Mouse (Mus musculus): ENCODE results near the gene Elmo3.
A peak's percentile ranks its signal among the peaks of the same experiment; 100 is the strongest.

Elmo3 gene

DNA sequence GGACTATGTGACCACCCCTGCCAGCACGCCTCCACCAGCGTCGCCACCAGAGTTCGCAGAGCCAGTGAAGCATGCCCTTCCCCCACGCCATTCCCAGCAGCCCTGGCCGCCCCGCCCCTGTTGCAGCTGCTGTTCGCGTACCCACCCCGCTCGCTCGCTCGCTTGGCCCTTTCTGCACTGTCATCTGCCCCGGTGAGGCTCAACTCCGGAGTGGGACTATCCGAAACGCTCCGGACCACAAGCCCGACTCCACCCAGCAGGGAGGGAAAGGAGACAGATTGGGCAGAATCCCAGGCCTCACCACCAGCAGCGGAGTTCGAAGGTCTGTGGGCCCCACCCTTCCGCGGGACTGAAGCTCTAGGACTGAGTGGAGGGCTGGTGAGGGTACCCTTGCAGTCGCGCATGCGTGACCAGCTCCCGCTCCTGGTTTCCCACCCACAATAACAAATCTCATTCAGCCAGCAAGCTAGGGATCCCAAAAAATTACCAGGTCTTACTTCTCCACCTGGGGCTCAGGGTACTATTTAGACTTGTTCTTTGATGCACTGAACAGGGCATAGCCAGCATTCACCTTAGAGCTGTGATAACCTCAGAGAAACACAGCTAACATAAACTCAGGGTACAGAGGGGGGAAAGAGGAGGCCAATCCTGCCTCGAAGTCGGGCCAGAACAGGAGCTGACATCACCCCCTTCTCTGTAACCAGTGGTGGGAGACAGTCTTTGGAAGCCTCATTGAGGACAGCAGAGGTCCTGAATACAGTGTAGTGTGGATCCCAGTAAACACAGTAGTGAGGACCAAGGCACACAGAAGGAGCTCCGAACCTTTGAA is 28.9 kb upstream of the Elmo3 start:
- peak in 1 of 2 experiments; percentile 61 for DNase-seq

DNA sequence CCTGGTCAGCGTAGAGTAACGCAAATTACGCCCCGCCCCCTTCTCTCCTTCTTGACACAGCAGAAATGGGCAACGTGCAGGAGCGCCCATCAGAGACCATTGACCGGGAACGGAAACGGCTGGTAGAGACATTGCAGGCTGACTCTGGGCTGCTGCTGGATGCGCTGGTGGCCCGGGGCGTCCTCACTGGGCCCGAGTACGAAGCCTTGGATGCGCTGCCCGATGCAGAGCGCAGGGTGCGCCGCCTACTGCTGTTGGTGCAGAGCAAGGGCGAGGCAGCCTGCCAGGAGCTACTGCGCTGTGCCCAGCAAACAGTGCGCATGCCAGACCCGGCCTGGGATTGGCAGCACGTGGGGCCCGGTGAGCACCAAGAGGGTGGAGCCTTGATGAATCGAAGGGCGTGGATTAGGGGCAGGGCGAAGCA is 26.5 kb upstream of the Elmo3 start:
- DNase-seq = peak; percentile 94 to 96

DNA sequence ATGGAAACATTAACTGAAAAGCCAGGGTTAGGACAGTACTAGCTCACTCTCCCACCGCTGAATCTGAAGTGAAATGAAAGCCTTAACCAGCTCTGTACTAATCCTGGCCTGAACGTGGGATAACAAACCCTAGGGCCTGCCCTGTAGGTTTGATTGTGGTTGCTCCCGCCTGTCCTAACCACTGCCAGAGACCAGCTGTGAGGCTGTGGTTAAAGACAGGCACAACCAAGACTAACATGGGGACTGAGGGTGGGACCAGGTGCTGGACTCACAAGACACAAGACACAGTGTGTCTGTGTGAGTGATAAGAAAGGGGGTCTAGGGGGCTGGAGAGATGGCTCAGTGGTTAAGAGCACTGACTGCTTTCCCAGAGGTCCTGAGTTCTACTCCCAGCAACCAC is 24.8 kb upstream of the Elmo3 start:
- no peak for DNase-seq

DNA sequence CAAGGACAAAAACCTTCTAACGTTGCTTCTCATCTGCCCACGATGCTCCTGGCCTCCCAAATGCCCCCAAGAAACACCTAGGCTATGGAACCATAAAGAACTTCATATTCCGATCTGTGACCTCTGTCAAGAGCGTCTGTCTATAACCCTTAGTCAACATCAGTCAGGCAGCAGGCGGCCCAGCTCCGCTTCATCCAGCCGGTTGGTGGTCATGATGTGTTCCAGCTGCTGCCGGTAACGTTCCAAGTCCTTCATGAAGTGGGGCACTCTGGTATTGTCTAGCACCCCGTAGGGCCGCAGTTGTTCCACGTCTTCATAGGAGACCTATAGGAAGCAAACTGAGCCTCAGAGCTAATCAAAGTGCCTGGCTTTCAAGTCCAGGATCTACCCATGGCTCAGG is 23.6 kb upstream of the Elmo3 start:
- peak in 1 of 2 experiments; percentile 14 for DNase-seq

DNA sequence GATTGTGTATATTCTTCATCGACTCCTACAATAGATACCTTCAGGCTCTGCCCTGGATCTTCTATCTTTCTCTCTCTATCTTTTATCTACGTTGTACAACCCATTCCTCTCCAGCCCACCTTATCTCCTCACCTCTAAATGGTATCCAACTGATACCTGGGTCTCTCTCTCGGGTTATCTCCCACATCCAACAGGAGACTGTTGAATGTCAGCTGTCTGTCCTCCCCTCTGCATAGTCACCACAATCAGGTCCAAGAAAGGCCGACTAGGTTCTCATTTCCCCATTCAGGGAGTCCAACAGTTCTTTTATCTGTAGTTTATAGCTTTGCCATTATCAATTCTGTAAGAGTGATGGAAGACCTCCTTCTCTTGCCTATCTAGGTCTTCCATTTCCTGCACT is 23.2 kb upstream of the Elmo3 start:
- DNase-seq = no peak

DNA sequence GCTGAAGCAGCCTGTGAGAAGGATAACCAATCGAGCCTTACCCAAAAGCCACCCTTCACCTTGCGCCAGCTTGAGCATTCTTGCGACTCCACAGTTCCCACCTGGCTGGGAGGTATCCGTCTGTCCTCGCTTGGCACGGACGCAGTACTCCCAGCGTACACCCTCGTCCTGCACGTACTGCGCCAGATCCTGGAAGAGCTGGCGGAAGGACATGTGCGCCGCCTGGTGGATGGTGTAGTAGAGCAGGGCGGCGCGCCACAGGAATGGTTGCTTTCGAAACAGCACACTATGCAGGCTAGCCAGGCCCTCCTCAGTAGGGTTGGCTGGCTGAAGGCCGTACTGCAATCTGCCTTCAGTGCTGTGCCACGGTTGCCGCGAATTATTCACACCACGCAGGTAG is 22.3 kb upstream of the Elmo3 start:
- peak; percentile 67 to 83 for DNase-seq

DNA sequence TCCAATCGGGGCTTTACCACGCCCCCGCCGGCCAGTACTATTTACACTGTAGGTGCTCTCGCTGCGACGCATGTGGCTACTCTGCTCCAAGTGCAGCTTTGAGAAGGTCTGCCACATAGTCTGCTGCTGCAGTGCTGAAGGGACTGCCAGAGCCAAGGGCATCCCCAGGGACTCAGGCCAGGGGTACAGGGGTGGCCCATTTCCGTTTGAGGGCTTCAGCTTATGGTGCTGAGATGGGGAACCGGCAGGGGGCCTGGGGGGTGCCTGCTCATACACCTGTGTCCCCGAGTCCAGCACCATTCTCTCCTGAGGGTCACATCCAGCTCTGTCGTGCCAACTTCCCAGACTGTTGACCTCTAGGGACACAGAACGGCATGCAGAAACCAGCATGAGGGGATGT is 19.9 kb upstream of the Elmo3 start:
- peak in 1 of 2 experiments; percentile 30 for DNase-seq

DNA sequence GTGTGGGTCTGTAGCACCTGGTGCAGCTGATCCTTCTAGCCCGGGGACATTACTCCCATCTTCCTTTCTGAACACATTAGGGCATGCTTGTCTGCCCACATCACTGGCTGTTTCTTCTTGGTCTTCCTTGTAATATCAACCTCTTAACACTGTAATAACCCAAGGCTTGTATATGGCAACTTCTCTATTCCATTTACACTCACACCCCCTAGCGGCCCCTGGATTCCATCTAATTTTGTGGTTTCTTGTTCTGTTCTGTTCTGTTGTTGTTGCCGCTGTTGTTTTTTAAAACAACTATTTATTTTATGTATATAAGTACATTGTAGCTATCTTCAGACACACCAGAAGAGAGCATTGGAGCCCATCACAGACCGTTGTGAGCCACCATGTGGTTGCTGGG is 18.5 kb upstream of the Elmo3 start:
- no peak for DNase-seq

DNA sequence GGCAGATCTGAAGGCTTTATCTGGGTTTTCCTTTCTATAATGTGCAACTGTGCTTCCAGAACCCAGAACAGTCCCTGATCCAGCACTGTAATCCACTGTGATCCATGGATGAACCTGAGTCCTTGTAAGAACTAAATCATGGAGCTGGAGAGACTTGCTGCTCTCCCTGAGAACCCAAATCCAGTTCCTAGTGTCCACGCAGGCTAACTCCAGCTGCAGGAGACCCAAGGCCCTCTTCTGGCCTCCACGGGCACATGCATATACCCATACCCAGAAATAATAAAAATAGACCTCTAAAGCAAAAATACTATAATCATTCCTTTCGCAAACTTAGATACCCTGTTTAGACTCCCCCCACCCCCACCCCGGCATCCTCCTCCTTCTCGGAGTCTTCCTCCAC is 17.2 kb upstream of the Elmo3 start:
- DNase-seq = peak in 1 of 2 experiments; percentile 13

DNA sequence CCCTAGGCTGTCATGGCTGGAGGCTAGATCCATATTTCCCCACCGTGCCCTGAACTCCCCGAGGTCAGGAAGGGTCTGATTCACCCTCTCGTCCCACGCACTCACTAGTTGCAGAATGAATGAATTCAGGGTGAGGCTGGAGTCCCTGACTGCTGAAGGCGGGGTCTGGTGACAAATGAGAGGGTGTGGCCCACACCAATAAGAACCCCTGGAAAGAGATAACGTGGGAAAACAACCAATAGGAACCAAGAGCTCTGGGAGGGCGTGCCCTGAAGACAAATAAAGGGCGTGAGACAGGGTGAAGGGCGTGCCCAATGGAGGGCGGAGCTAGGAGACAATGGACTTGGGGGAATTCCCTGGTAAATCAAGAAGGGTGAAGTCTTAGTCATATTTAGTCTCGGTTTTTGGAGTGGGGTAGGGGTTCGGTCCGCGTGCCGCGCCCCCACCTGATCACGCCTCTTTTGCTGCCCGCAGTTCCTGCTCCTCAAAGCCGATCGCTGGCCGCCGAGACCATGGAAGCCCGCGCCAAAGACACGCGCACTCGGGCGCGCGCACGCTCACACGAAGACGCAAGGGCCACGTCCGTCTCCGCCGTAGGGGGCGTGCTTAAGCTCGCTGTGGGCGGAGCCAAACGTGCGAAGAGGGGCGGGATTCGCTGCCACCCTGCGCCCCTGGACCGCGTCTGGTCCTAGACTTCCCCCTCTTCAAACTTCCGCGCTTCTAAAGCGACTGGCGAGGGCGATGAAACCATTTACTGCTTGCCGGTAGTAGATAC is 16.3 kb upstream of the Elmo3 start:
- DNase-seq = peak; percentile 98 to 99

DNA sequence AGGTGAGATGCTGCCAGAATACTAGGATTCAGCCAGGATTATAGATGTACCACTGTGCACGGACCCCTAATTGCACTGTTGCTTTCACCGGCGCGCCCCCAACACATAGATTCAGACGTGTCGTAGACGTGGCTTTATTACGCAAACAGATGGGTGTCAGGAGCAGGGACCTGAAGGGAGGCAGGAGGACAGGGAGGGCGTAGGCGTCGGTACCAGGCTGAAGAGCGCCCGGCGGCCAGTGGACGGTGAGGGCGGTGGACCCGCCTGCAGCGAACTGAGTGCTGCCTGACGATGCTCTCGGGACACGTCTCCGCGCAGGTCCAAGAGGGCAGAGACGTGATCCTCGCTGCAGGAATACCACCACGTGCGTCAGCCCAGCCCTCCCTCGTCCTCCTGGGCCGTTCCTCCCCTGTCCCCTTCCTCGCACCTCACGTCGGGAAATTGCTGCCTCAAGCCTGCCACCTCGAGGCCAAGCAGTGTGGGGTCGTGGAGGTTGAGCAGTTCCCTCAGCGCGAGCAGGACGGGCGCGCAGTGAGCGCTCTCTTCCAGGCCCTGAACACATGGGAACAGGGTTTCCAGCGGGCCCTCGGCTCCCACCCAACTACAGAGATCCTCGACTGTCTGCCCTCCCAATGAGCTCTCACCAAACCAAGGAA is 15.5 kb upstream of the Elmo3 start, which contains the start of gene 4931428F04Rik:
4931428F04Rik (minus strand) TSS at position 60 of the 656 bp plus-strand sequence.
- DNase-seq = peak; percentile 73 to 77

DNA sequence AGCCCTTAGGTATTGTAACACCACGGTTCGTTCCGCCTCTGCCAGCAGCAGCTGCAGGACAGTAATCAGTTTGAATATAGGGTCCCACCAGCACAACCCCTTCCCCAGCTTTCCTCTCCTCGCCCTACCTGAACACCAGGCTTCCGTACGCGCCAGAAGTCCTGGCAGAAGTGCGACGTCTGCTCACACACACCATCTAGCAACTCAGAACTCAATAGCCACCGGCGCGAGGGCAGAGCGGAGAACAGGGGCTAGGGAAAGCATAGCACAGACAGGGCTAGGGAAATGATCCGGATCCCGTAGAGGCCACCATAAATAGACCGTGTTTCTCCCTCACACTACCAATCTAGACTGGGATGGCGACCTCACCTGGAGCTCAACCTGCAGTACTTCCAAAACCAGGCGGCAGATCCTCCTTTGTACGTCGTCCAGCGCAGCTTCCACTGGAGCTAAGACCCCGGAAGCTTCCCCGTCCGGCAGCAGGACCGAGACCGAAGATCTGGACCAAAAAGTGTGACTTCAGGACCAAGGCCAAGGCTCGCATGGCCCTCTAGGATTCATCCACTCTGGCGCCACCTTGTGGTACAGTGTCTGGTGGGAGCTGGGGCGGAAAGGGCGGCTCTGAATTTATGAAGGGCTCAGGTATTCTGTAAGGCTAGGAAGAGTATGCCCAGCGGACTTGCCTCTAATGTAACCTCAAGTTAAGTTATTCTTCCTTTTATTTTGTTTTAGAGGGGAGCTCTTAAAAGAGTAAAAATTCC is 14.7 kb upstream of the Elmo3 start:
- peak; percentile 88 to 97 for DNase-seq

DNA sequence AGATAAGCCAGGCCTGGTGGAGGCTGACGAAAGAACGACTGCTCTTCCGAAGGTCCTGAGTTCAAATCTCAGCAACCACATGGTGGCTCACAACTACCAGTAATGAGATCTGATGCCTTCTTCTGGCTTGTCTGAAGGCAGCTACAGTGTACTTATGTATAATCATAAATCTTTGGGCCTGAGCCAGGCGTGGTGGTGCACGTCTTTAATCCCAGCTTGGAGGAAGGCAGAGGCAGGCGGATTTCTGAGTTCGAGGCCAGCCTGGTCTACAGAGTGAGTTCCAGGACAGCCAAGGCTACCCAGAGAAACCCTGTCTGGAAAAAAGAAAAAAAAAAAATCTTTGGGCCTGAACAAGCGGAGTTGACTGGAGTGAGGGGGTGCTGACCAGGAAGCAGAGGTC is 14.0 kb upstream of the Elmo3 start:
- DNase-seq = peak in 1 of 2 experiments; percentile 39

DNA sequence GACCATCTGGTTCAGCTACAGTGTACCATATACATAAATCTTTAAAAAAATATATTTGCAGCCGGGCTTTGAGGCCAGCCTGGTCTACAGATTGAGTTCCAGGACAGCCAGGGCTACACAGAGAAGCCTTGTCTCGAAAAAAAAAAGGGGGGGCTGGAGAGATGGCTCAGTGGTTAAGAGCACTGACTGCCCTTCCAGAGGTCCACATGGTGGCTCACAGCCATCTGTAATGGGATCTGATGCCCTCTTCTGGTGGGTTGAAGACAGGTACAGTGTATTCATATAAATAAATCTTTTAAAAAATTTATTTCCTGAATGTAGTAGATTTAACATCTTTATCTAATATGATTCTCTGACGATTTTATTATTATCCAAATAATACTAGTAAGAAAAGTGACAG is 13.6 kb upstream of the Elmo3 start:
- peak in 1 of 2 experiments; percentile 43 for DNase-seq

DNA sequence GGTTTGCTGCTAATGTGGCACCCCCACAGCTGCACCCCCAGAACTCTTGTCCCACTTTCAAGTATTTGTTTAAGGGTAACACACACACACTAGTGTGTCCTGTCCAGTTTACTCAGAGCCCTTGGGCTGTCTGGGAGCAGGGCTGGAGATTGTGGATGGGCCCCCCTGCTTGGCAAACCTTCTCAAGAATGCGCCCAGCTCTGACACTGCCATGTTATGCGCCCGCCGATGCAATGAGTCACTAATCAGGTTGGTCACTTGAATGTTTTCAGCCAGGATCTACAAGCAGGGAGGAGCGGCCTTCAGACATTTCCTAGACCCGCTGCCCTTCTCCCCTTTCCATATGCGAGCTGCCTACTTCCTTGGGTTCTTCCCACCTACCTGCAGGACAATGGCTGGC is 12.9 kb upstream of the Elmo3 start:
- DNase-seq = peak in 1 of 2 experiments; percentile 47

DNA sequence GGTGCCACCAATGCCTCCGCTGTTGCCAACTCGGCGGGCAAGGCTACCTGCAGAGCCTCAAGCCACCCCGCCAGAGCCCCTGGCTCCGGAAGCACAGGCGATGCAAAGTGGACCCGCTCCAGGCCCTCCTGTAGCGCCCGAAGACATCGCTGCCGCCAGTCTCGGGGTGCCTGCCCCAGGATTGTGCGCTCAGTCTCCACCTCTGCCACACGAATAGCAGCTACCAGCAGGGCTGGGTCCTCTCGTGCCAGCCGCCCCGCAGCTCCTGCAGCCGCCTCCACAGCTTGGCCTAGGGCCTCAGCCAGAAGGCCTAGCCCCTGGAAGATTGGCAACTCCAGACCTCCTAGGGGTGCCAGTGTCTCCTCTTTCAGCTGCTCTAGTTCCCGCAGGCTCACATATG is 12.0 kb upstream of the Elmo3 start:
- peak; percentile 86 to 87 for DNase-seq

DNA sequence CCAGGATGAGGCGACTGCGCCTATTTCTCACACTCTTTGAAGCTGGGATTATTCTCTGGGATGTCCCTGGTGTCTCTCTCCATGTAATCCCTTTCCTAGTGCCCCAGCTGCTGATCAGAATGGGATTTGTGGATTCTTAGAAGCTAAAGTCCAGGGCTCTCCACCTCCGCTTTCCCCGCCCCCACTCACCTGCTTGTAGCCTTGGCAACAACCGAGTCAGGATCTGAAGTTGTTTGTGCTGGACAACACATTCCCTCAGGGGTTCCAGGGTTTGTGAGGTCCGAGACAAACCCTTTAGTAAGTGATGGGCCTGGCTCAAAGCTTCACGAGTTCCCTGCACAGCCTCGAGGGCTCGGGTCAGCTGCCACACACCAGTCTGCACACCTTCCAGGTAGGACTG is 10.6 kb upstream of the Elmo3 start:
- no peak for DNase-seq

DNA sequence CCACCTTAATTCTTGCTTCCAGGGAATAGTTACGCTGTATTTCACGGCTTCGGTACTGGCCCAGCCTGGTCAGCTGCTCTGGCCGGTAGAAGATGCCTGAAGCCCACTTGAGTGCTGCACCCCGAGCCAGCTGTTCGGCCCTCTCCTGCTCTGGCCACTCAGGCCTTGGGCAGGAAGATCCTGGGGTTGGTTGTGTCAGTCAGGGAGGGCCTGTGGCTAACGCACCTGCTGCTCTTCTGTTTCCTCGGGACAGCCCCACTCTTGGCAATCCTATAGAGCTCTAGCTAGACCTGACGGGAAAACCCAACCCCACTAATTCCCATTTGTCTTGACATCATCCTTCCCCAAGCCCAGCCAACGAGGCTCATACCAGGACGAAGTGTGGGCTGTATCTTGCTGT is 10.1 kb upstream of the Elmo3 start:
- no peak for DNase-seq

DNA sequence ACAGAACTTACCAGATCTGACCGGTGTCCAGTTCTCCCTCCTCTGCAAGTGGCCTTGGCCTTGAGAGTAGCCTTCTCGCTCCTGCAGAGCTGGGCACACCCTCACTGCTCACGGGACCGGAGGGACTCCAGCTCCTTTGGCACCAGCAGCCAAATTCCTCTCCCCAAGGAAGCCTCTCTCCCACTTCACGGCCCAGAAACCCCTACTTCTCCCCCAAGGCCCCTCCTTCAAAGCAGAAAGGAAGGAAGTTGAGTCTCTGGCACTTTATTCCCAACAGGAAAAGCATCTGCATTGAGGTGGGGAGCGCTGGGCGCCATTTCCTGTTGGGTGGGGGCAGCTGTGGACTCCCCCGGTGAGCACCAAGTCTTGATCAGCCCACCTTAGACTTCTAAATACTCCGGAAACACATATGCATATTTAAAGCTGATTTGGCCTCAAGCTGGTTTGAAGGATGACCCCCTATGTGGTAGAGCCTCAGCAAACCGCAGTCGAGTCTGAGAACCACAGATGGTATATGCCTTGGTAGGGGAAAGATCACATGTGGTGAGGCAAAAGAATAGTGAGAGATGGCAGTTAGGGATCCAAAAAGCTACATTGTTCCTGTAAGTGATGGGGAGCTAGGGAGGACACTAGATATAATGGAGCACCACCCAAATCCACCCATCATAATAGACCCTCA is 9.4 kb upstream of the Elmo3 start, which contains the start of gene Exoc3l:
Exoc3l (minus strand) TSS at position 207 of the 679 bp plus-strand sequence.
- DNase-seq = no peak

DNA sequence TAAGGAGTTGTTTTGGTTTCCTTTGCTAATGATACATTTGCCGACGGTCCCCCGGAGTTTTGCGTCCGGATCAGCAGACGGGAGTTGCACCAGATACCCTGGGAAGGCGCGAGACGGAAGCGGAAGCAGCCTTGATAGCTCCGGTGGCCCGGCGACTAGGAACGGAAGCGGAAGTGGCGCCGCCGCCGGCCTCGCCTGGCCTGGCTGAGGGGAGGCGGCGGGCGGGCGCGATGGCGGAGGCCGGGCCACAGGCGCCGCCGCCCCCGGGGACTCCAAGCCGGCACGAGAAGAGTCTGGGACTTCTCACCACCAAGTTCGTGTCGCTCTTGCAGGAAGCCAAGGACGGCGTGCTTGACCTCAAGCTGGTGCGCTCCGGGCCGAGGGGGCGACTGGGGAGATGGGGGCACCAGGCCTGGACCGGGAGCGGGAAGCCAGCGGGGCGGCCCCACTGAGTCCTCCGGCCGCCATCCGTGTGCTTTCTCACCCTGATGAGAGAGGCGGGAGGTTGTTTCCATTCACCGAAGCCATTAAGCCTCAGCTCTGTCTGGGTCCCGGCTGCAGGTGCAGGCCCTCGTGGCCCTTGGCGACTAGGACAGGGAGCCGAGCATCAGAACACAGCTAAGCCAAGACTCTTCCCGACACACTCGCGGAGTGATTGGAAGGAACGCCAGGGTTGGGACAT is 7.7 kb upstream of the Elmo3 start, which contains the start of gene E2f4:
E2f4 (plus strand) TSS at position 153 of the 682 bp plus-strand sequence.
- peak; percentile 91 to 95 for DNase-seq

Data from cerebellum, postnatal 25 days (tissue).